Mouse (Mus musculus) embryonic fibroblast, embryonic 13.5 days (primary cell): ENCODE results near the gene Chst3.

Source experiments
- CTCF ChIP-seq: IDR thresholded peaks from 2 replicates; pipeline ENCODE4 v1.5.1; 2011; ENCODE audit warnings: mild to moderate bottlenecking, control low read depth, low read length, moderate library complexity, borderline replicate concordance; ENCODE audit not compliant: insufficient read depth
- POLR2A ChIP-seq: IDR thresholded peaks from 2 replicates; pipeline ENCODE4 v1.6.1; 2011; ENCODE audit warnings: low read depth, mild to moderate bottlenecking, control low read depth, low read length, moderate library complexity

DNA sequence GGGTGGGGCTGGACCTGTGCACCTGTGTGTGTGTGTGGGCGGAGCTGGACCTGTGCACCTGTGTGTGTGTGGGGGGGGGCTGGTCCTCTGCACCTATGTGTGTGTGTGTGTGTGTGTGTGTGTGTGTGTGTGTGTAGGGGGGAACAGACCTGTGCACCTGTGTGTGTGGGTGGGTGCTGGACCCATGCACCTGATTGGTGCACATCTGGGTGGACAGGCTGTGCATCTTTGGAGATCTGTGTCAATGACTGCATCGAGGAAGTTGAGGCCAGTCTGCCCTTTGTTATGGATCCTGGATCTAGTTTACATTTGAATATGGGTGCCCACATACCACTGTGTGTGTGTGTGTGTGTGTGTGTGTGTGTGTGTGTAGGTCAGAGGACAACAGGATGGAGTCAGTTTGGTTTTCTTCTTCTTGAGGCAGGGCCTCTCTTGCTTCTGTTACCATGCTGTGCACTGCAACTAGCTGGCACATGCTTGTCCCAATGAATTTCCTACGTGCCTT is 77.4 kb downstream of the Chst3 start:
- TF ChIP-seq CTCF (no peak), POLR2A (no peak)
